Mouse (Mus musculus) stomach, postnatal 0 days (tissue): ENCODE measurements around the gene Fry. TPM values are rescaled to one million over a fixed set of nuclear protein-coding genes. Genes with fewer than 3 reads are reported as not detected.

Source experiments
- ATAC-seq: fragments of 200-750 bp; cut with Nextera tagmentation; 2 replicates; pipeline ENCODE4 v1.8.0; 2017; ENCODE audit not compliant: low FRiP score, low TSS enrichment
- DNase-seq: peaks from one replicate; pipeline ENCODE4 v3.0.0-alpha.2; 2016; ENCODE audit warnings: low spot score
- H3K27ac ChIP-seq: fragments of 300-500 bp; sonication (generic); replicated peaks from 2 replicates; pipeline ENCODE4 v1.5.1; 2014; ENCODE audit warnings: mild to moderate bottlenecking, control low read depth
- H3K27me3 ChIP-seq: fragments of 300-500 bp; sonication (generic); 2 replicates; pipeline ENCODE4 v1.6.1; 2014; ENCODE audit warnings: low read length; ENCODE audit not compliant: control insufficient read depth, insufficient read depth
- H3K36me3 ChIP-seq: fragments of 300-500 bp; sonication (generic); 2 replicates; pipeline ENCODE4 v1.6.1; 2014; ENCODE audit warnings: low read length, mixed read lengths; ENCODE audit not compliant: control insufficient read depth, insufficient read depth
- H3K4me1 ChIP-seq: fragments of 300-500 bp; sonication (generic); replicated peaks from 2 replicates; pipeline ENCODE4 v1.6.1; 2014; ENCODE audit warnings: antibody characterized with exemption; ENCODE audit not compliant: control insufficient read depth, insufficient read depth
- H3K4me2 ChIP-seq: fragments of 300-500 bp; sonication (generic); replicated peaks from 2 replicates; pipeline ENCODE4 v1.6.1; 2014; ENCODE audit warnings: low read depth, mild to moderate bottlenecking, control low read depth, moderate library complexity
- H3K4me3 ChIP-seq: fragments of 300-500 bp; sonication (generic); 2 replicates; pipeline ENCODE4 v1.5.1; 2014; ENCODE audit warnings: low read depth, low read length, control low read depth
- H3K9ac ChIP-seq: fragments of 300-500 bp; sonication (generic); 2 replicates; pipeline ENCODE4 v1.6.1; 2014; ENCODE audit warnings: mild to moderate bottlenecking, low read length, control low read depth, mixed read lengths
- H3K9me3 ChIP-seq: fragments of 300-500 bp; sonication (generic); 2 replicates; pipeline ENCODE4 v1.6.1; 2016; ENCODE audit warnings: low read length; ENCODE audit not compliant: control insufficient read depth
- CTCF ChIP-seq: IDR thresholded peaks from 2 replicates; pipeline ENCODE4 v1.5.1; 2016; ENCODE audit warnings: antibody characterized with exemption, low read depth, mild to moderate bottlenecking, moderate library complexity
- EP300 ChIP-seq: optimal IDR thresholded peaks from 2 replicates; pipeline ENCODE3; 2016; ENCODE audit warnings: antibody characterized with exemption
- WGBS: fragments of 180-500 bp; shearing (Covaris S2); extraction: QIAGEN DNeasy Blood & Tissue Kit; methylation state at CpG from one replicate; pipeline ENCODE4 v1.1.7; 2014; 5-methylcytosine and 5-hydroxymethylcytosine counted together
- polyA plus RNA-seq: library from polyadenylated mRNA; unstranded; fragments of >200 nt; fragmentation: Nextera tagmentation; extraction: Ambion mirVana; gene quantifications from 2 replicates; pipeline ENCODE4 v1.2.1, GENCODE M21; 2015

Gene Fry
- polyA plus RNA-seq, 1 experiment from 2014 or later: 6.5 TPM

GRCm38 (mm10) chr5:150282091-150282490 is 163.6 kb downstream of the Fry start:
- no peak for TF ChIP-seq EP300
- no peak for TF ChIP-seq CTCF
- WGBS: 83% methylated on average over 7 of the region's 7 CpGs
- no peaks in the 10 kb centered on the region for H3K36me3 ChIP-seq

GRCm38 (mm10) chr5:150287949-150288348 is 169.5 kb downstream of the Fry start:
- no peak overlapping the region for H3K9ac ChIP-seq
- no peaks in the 10 kb centered on the region for H3K27me3 ChIP-seq
- H3K9me3 ChIP-seq: no peaks in the 10 kb centered on the region
- H3K36me3 ChIP-seq: no peaks in the 10 kb centered on the region
- H3K4me1 ChIP-seq: no peaks in the 10 kb centered on the region
- H3K4me3 ChIP-seq: no peak overlapping the region
- 43% methylated on average over 7 of the region's 7 CpGs for WGBS
- peak; percentile 69; the same call in 1 of the 2 replicates for ATAC-seq
- no peak for TF ChIP-seq CTCF
- TF ChIP-seq EP300: no peak
- H3K27ac ChIP-seq: no peak overlapping the region
- peak; percentile 35 for DNase-seq
- no peak overlapping the region for H3K4me2 ChIP-seq

More at GRCm38 (mm10) chr5:150282091-150282490, 163.6 kb downstream of the Fry start:
- Histone ChIP-seq H3K4me2 (no peak overlapping the region), H3K4me1 (no peaks in the 10 kb centered on the region), H3K27ac (no peak overlapping the region), H3K9me3 (0 out of 2 replicates have a peak, but pooled peaks cover 3% of the 10 kb centered on the region), H3K9ac (no peak overlapping the region), H3K27me3 (no peaks in the 10 kb centered on the region), H3K4me3 (no peak overlapping the region)
- ATAC-seq (no peak), DNase-seq (no peak)

DNA sequence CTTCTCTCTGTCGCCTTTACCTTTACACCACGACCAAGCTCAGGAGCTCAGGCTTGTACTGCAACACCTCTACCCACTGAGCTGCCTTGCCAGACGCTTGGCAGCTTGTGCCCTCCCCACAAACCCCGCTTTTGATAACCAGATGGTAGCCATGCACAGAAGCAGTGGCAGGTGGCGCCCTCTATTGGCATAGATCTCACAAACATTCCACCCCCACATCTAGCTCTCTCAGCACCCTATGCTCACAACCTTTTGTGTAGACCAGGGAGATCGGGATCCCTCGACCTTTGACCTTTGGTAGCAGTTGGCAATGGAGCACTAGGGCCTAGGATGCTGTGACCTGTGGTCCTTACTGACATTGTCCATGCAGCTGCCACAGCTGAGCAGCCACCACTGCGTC is 171.2 kb downstream of the Fry start:
- TF ChIP-seq CTCF: peak; percentile 65
- no peak for TF ChIP-seq EP300
- WGBS: 81% methylated on average over 8 of the region's 8 CpGs
- Histone ChIP-seq H3K9ac (no peak overlapping the region), H3K27ac (no peak overlapping the region), H3K36me3 (no peaks in the 10 kb centered on the region), H3K4me3 (no peak overlapping the region), H3K9me3 (no peaks in the 10 kb centered on the region), H3K27me3 (no peaks in the 10 kb centered on the region), H3K4me1 (no peaks in the 10 kb centered on the region), H3K4me2 (no peak overlapping the region)
- ATAC-seq (0 out of 2 replicates have a peak, but pooled peaks have one; percentile 11), DNase-seq (no peak)

DNA sequence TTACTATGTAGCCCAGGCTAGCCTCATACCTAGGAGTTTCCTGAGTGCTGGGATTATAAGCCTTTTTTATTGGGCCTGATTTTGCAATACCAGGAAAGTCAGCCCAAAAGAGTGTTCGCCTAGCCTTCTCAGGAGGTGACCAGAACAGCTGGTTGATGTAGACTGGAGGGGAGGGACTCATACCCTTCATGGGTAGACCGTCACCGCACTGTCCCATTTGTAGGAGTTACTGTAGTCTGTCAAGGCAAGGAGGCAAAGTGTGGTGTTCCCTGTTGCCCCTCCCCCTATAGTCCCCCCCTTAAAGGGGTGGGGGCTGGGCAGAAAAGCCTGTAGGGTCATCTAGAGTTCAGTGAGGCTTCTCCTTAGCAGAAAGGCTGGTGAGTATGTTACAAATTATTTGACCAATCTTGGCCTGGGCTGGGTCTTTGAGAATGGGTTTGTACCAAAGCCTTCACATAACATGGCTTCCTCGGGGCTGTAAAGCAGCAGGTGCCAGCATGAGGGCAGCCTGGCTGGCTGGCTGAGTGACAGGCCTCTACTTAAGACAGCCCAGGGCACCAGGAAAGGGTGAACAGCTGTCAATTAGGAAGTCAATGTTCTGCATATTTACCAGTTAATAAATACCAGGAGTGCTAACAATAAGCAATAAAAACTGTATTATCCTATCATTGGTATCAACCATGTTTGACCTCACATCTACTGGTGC is 172.2 kb downstream of the Fry start:
- Histone ChIP-seq H3K9me3 (no peaks in the 10 kb centered on the region), H3K9ac (no peak overlapping the region), H3K36me3 (no peaks in the 10 kb centered on the region), H3K4me3 (no peak overlapping the region), H3K4me2 (no peak overlapping the region), H3K4me1 (0 out of 2 replicates have a peak, but pooled peaks cover 2% of the 10 kb centered on the region), H3K27me3 (no peaks in the 10 kb centered on the region), H3K27ac (no peak overlapping the region)
- DNase-seq (no peak), ATAC-seq (no peak)
- WGBS: 71% methylated on average over 4 of the region's 4 CpGs
- TF ChIP-seq CTCF: no peak

- Histone ChIP-seq H3K27ac (no peak overlapping the region), H3K9me3 (no peaks in the 10 kb centered on the region), H3K4me3 (no peak overlapping the region), H3K4me1 (0 out of 2 replicates have a peak, but pooled peaks cover 2% of the 10 kb centered on the region), H3K4me2 (no peak overlapping the region), H3K27me3 (no peaks in the 10 kb centered on the region), H3K36me3 (no peaks in the 10 kb centered on the region), H3K9ac (no peak overlapping the region)
- DNase-seq: no peak
- 87% methylated on average over 6 of the region's 6 CpGs for WGBS
- ATAC-seq: no peak
- TF ChIP-seq EP300: no peak
Measured at GRCm38 (mm10) chr5:150291216-150291615, 172.8 kb downstream of the Fry start.

DNA sequence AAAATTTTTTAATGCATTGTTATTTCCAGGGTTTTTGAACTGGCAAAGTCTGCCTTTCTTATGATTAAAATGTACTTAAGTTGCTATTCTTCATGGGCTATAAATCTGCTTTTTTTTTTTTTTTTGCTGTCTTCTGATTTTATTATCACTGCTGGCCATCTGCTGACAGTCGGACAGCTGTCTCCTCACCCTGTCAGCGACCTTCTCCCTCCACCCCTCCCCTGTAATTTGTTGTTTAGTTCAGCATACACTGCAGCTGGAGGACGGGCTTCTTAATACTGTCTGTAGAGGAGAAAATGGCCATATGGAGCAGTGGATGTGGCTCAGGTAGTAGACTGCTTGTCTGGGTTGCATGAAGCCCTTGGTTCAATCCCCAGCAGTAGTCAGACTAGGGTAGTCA is 173.7 kb downstream of the Fry start:
- Histone ChIP-seq H3K36me3 (no peaks in the 10 kb centered on the region), H3K9me3 (no peaks in the 10 kb centered on the region), H3K4me2 (no peak overlapping the region), H3K27ac (no peak overlapping the region), H3K4me3 (no peak overlapping the region), H3K9ac (no peak overlapping the region), H3K27me3 (no peaks in the 10 kb centered on the region), H3K4me1 (0 out of 2 replicates have a peak, but pooled peaks cover 2% of the 10 kb centered on the region)
- ATAC-seq: no peak
- no peak for DNase-seq
- TF ChIP-seq CTCF: no peak
- no peak for TF ChIP-seq EP300
- WGBS: 39% methylated on average over 3 of the region's 3 CpGs
